Mouse (Mus musculus): ENCODE measurements around the gene Elf3.

GRCm38 (mm10) chr1:135263316-135263715 lies 4.9 kb upstream of the Elf3 start:
- TF ChIP-seq ZC3H11A (IDR thresholded peaks at IDR 0.05; ENCODE audit: borderline replicate concordance, low read depth, low read length) (no peak), ZNF384 (IDR thresholded peaks at IDR 0.05; ENCODE audit: low read depth, low read length) (no peak), MAFK (IDR thresholded peaks at IDR 0.05; ENCODE audit: insufficient read depth, low read depth, low read length) (no peak), HCFC1 (IDR thresholded peaks at IDR 0.05; ENCODE audit: borderline replicate concordance, insufficient read depth, low read length) (no peak)

Measured in ES-E14 (cell line).